Comparison of ENCODE assay signal across 12 mouse cellular contexts in the genomic region with DNA sequence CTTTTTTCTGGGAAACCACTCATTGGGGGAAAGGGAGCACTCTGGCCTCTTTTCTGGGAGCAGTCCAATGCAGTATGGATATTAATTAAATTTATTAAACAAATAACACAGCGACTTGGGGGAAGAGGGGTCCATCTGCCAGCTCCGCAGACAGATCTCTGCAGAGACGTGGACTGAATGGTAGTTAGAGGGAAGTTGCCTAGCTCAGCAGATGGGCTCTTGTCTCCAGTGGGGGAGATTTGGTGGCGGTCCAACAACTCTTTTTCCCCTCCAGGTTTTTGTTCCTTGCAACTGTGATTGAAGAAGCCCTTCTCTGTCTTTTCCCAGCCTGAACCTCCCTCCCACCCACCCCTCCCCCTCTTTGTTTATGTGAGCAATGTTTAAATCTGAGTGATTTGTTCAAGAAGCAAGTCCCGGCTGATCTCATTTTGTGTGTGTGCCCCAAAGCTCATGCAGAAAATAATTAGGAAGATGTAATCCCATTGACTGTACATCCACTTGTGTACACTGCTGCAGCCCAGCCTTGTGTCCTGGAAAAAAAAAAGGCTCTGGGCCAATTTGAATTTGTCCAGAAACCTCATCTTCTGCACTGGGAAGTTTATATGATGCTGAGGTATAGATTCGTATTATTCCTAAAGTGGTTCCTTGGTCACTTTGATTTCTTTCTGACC. TPM values are rescaled to one million over a fixed set of nuclear protein-coding genes. Genes with fewer than 3 reads are reported as not detected.
DNase-seq lines count a peak whose midpoint lies in the region; ATAC-seq lines count a peak whose summit lies in the region.
"Had no signal": no experiment of that assay in that cellular context is flagged by ENCODE, and none has a peak within 500 bp of the region (broad histone marks: within the 10 kb centered on the region; RNA-seq: fewer than 3 reads in every experiment).

No protein-coding gene starts in this region.

- H3K27ac ChIP-seq in forebrain, embryonic 15.5 days (replicated peaks) = peak overlapping the region; percentile 31; the same call in 1 of the 2 replicates
- H3K27ac ChIP-seq: embryonic facial prominence, embryonic 15.5 days had no signal

- 15% methylated on average over 6 of the region's 6 CpGs for WGBS in forebrain, embryonic 15.5 days

- H3K36me3 ChIP-seq in forebrain, embryonic 15.5 days = no peaks in the 10 kb centered on the region
- H3K36me3 ChIP-seq: embryonic facial prominence, embryonic 15.5 days; G1E had no signal

- no peak overlapping the region for H3K4me3 ChIP-seq in forebrain, embryonic 15.5 days
- H3K4me3 ChIP-seq: embryonic facial prominence, embryonic 15.5 days had no signal

- intact Hi-C loops in left cerebral cortex, postnatal 4 days (cut with DNase I) = no loop called here
- intact Hi-C loops in left cerebral cortex, postnatal 36 days (cut with DNase I) = no loop called here

- H3K9ac ChIP-seq in forebrain, embryonic 15.5 days (replicated peaks) = no peak overlapping the region
- H3K9ac ChIP-seq: embryonic facial prominence, embryonic 15.5 days had no signal

- H3K9me3 ChIP-seq in forebrain, embryonic 15.5 days = no peaks in the 10 kb centered on the region
- H3K9me3 ChIP-seq: embryonic facial prominence, embryonic 15.5 days; G1E had no signal

- H3K4me1 ChIP-seq in forebrain, embryonic 15.5 days = peaks cover 26% of the 10 kb centered on the region
- H3K4me1 ChIP-seq: embryonic facial prominence, embryonic 15.5 days had no signal

- peak; percentile 91 to 95 for DNase-seq in cerebellum, postnatal 10 days
- DNase-seq in left cerebral cortex, postnatal 4 days = peak; percentile 95
- DNase-seq in left cerebral cortex, postnatal 36 days (ENCODE audit: low spot score in 2 of 2) = no peak
- DNase-seq in layer of hippocampus, postnatal 36 days = peak; percentile 24 to 38
- no peak for DNase-seq in ovary, postnatal 36 days (ENCODE audit: low spot score)
- no peak for DNase-seq in adrenal gland, adult (ENCODE audit: inconsistent age in 2 of 2, low spot score in 1 of 2)
- DNase-seq: cerebellum, adult 11-12 months had no signal

- no peak for ATAC-seq in cerebellum, adult (ENCODE audit: insufficient number of reproducible peaks, low FRiP score, low TSS enrichment)
- ATAC-seq in forebrain, embryonic 15.5 days (replicated peaks) = peak; percentile 92
- ATAC-seq: lung, postnatal 0 days had no signal

- no peak overlapping the region for H3K4me2 ChIP-seq in forebrain, embryonic 15.5 days (replicated peaks)
- H3K4me2 ChIP-seq: embryonic facial prominence, embryonic 15.5 days had no signal

- H3K27me3 ChIP-seq in forebrain, embryonic 15.5 days = 0 out of 2 replicates have a peak, but pooled peaks cover 7% of the 10 kb centered on the region
- H3K27me3 ChIP-seq: embryonic facial prominence, embryonic 15.5 days had no signal

RNA-seq across cellular contexts. Expression of a gene that starts 58.4 kb away (rescaled TPM):
- not detected for total RNA-seq in left cerebral cortex, postnatal 4 days (2021)
- total RNA-seq in left cerebral cortex, postnatal 36 days (2021) = not detected
- polyA plus RNA-seq in forebrain, embryonic 15.5 days (2015; fragmentation: Nextera tagmentation; extraction: Ambion mirVana) = not detected in 2 replicates
- total RNA-seq in layer of hippocampus, postnatal 36 days (2021) = not detected
- total RNA-seq: G1E had no signal
- polyA plus RNA-seq: G1E; lung, postnatal 0 days had no signal

Comparison
In these comparisons a context has a peak if more than half of its experiments do, and no peak if none do; other contexts are left out.
1. DNase-seq: peak in cerebellum, postnatal 10 days (2 of 2), left cerebral cortex, postnatal 4 days (single experiment) and layer of hippocampus, postnatal 36 days (2 of 2); none in left cerebral cortex, postnatal 36 days (0 of 2), ovary, postnatal 36 days (single experiment) and adrenal gland, adult (0 of 2).